ENCODE assay signal across 25 mouse cellular contexts in the genomic region with DNA sequence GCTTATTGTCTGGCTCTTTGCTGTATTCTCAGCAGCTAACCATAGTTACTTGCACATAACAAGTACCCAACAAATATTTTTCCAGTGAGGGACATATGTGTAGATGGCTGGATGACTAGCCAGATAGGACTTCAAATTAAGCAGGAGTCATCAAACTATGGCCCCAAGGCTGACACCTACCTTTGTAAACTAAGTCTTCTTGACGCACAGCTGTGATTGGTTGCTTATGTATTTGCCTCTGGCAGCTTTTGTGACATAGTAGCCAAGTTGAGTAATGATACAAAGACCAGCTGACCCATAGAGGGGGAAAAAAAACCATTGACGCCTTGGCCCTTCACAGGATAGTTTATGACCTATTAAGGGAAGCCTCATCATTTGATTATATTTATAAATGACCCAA. TPM values are rescaled to one million over a fixed set of nuclear protein-coding genes. Genes with fewer than 3 reads are reported as not detected.
DNase-seq lines count a peak whose midpoint lies in the region; ATAC-seq and TF ChIP-seq lines count a peak whose summit lies in the region.
"Had no signal": no experiment of that assay in that cellular context is flagged by ENCODE, and none has a peak within 500 bp of the region (broad histone marks: within the 10 kb centered on the region; RNA-seq: fewer than 3 reads in every experiment).

No protein-coding gene starts in this region.

- TF ChIP-seq RAD21 in CH12.LX (IDR thresholded peaks at IDR 0.05; ENCODE audit: low read depth, low read length), result no peak

- no peak for ATAC-seq in liver, embryonic 11.5 days (replicated peaks; ENCODE audit: low FRiP score)
- ATAC-seq: CD4-positive, CD25-positive, alpha-beta regulatory T cell, adult 4 months; forebrain, embryonic 13.5 days; forebrain, embryonic 15.5 days; forebrain, postnatal 0 days had no signal

- H3K4me1 ChIP-seq in liver, adult 2 months (ENCODE audit: control insufficient read depth, insufficient read depth, low read length), result peaks cover 23% of the 10 kb centered on the region
- H3K4me1 ChIP-seq in liver, embryonic 11.5 days (replicated peaks; ENCODE audit: control insufficient read depth, insufficient read depth, low read length), result no peaks in the 10 kb centered on the region
- peaks cover 22 to 66% of the 10 kb centered on the region in 2 experiments for H3K4me1 ChIP-seq in CH12.LX (ENCODE audit: control insufficient read depth in 1 of 2, insufficient read depth in 2 of 2)
- H3K4me1 ChIP-seq: embryonic facial prominence, embryonic 13.5 days; embryonic facial prominence, embryonic 15.5 days; forebrain, embryonic 13.5 days; forebrain, embryonic 15.5 days had no signal

- no peak overlapping the region for H3K4me2 ChIP-seq in liver, embryonic 11.5 days
- H3K4me2 ChIP-seq in CH12.LX (ENCODE audit: insufficient read depth, low read depth, poor library complexity, severe bottlenecking), result no peak overlapping the region
- H3K4me2 ChIP-seq: embryonic facial prominence, embryonic 13.5 days; embryonic facial prominence, embryonic 15.5 days; forebrain, embryonic 13.5 days; forebrain, embryonic 15.5 days had no signal

- H3K27me3 ChIP-seq in liver, adult 2 months (ENCODE audit: control insufficient read depth, insufficient read depth, low read length), result no peaks in the 10 kb centered on the region
- no peaks in the 10 kb centered on the region for H3K27me3 ChIP-seq in liver, embryonic 11.5 days (replicated peaks; ENCODE audit: control insufficient read depth, insufficient read depth, low read length)
- H3K27me3 ChIP-seq in CH12.LX (replicated peaks), result no peaks in the 10 kb centered on the region
- H3K27me3 ChIP-seq: embryonic facial prominence, embryonic 13.5 days; embryonic facial prominence, embryonic 15.5 days; forebrain, embryonic 13.5 days; forebrain, embryonic 15.5 days had no signal

- TF ChIP-seq POLR2A in liver, adult 2 months (IDR thresholded peaks at IDR 0.05; ENCODE audit: extremely low read depth, insufficient read depth, low read length), result no peak
- no peak for TF ChIP-seq POLR2A in CH12.LX (IDR thresholded peaks at IDR 0.05; ENCODE audit: low read depth, low read length)

- no peaks in the 10 kb centered on the region for H3K9me3 ChIP-seq in liver, embryonic 11.5 days (ENCODE audit: control insufficient read depth, low read length)
- H3K9me3 ChIP-seq in CH12.LX (replicated peaks; ENCODE audit: low read length), result no peaks in the 10 kb centered on the region
- H3K9me3 ChIP-seq: embryonic facial prominence, embryonic 13.5 days; embryonic facial prominence, embryonic 15.5 days; forebrain, embryonic 13.5 days; forebrain, embryonic 15.5 days had no signal

- no peak overlapping the region for H3K4me3 ChIP-seq in liver, adult 2 months (ENCODE audit: insufficient read depth, low read depth, low read length)
- no peak overlapping the region for H3K4me3 ChIP-seq in liver, embryonic 11.5 days (ENCODE audit: low read depth, low read length)
- H3K4me3 ChIP-seq in CH12.LX (replicated peaks in 1 of 3; ENCODE audit: low read depth in 2 of 3, low read length in 2 of 3, poor library complexity in 1 of 3), result no peak overlapping the region
- H3K4me3 ChIP-seq: embryonic facial prominence, embryonic 13.5 days; embryonic facial prominence, embryonic 15.5 days; erythroblast, embryonic 14.5 days; forebrain, embryonic 13.5 days; forebrain, embryonic 15.5 days had no signal

- no peak for TF ChIP-seq EP300 in CH12.LX (IDR thresholded peaks at IDR 0.05; ENCODE audit: low read length)

- no peak overlapping the region for H3K9ac ChIP-seq in liver, adult 2 months (ENCODE audit: low read depth, low read length)
- no peak overlapping the region for H3K9ac ChIP-seq in liver, embryonic 11.5 days (ENCODE audit: low read depth, low read length)
- peak overlapping the region; percentile 15 for H3K9ac ChIP-seq in CH12.LX (ENCODE audit: insufficient read depth, low read depth)
- H3K9ac ChIP-seq: embryonic facial prominence, embryonic 13.5 days; embryonic facial prominence, embryonic 15.5 days; forebrain, embryonic 13.5 days; forebrain, embryonic 15.5 days; forebrain, postnatal 0 days had no signal

- dilution Hi-C loops in CH12.LX (cut with MboI; ENCODE audit: extremely low pct_ligation_motif_present, extremely low pct_unique_long_range_greater_than_20kb, low sequenced_read_pairs), result no loop called here

- no peak for TF ChIP-seq CTCF in liver, adult 2 months (IDR thresholded peaks at IDR 0.05; ENCODE audit: low read depth, low read length)
- TF ChIP-seq CTCF in CH12.LX (conservative IDR thresholded peaks at IDR 0.05 in 1 of 2, IDR thresholded peaks at IDR 0.05 in 1 of 2; ENCODE audit: low read depth in 2 of 2, low read length in 2 of 2), result no peak

- H3K79me2 ChIP-seq in liver, adult 2 months (ENCODE audit: control insufficient read depth, insufficient read depth, low read length), result no peaks in the 10 kb centered on the region
- no peaks in the 10 kb centered on the region; the same call in 1 of the 2 replicates for H3K79me2 ChIP-seq in CH12.LX (replicated peaks; ENCODE audit: control insufficient read depth, extremely low read depth, insufficient read depth, poor library complexity, severe bottlenecking)

- no peak overlapping the region for H3K27ac ChIP-seq in liver, adult 2 months (replicated peaks; ENCODE audit: insufficient read depth, low read depth, low read length)
- no peak overlapping the region for H3K27ac ChIP-seq in liver, embryonic 11.5 days (ENCODE audit: low read depth, low read length)
- H3K27ac ChIP-seq in CH12.LX (ENCODE audit: insufficient read depth, low read depth), result no peak overlapping the region
- H3K27ac ChIP-seq: embryonic facial prominence, embryonic 13.5 days; embryonic facial prominence, embryonic 15.5 days; forebrain, embryonic 13.5 days; forebrain, embryonic 15.5 days had no signal

- peaks cover 18% of the 10 kb centered on the region for H3K36me3 ChIP-seq in liver, adult 2 months (ENCODE audit: control insufficient read depth, insufficient read depth, low read length)
- H3K36me3 ChIP-seq in liver, embryonic 11.5 days (ENCODE audit: control insufficient read depth, insufficient read depth, low read length), result no peaks in the 10 kb centered on the region
- H3K36me3 ChIP-seq in CH12.LX (replicated peaks in 1 of 2; ENCODE audit: control insufficient read depth in 1 of 2, insufficient read depth in 1 of 2, low read length in 1 of 2), result peaks cover 19 to 47% of the 10 kb centered on the region in 2 experiments

- 59% methylated on average over 2 of the region's 2 CpGs for WGBS in liver, adult 2 months
- 87% methylated on average over 2 of the region's 2 CpGs for WGBS in liver, embryonic 11.5 days

- peak; percentile 53 for DNase-seq in liver, adult 2 months (ENCODE audit: extremely low read depth, low read depth, low spot score)
- DNase-seq in liver, embryonic 11.5 days (ENCODE audit: low spot score), result no peak
- DNase-seq in CH12.LX (ENCODE audit: extremely low read depth), result no peak
- DNase-seq in fat pad, adult 2 months (ENCODE audit: extremely low read depth, low read depth, low spot score), result peak; percentile 84
- DNase-seq in B cell, adult 2 months, result no peak
- DNase-seq: adrenal gland, adult 2 months; adrenal gland, postnatal 10 days; adrenal gland, postnatal 25 days; cerebellum, adult 11 months; cerebellum, adult 18-20 months; cerebellum, adult 8-10 months; cerebellum, adult 9-11 months; cerebellum, postnatal 14 days; cerebellum, postnatal 36 days; embryo, embryonic 11 days; forebrain, postnatal 0 days had no signal

- in situ Hi-C loops in CH12.LX (cut with MboI; ENCODE audit: low pct_ligation_motif_present, low pct_unique_long_range_greater_than_20kb, low sequenced_read_pairs), result loop anchor here (5.0 kb wide), 1 partner anchor 40 kb away; a partner anchor contains a TSS

TF ChIP-seq in CH12.LX, 34 proteins besides CTCF, POLR2A, EP300 and RAD21:
- TF ChIP-seq MEF2A (IDR thresholded peaks at IDR 0.05; ENCODE audit: borderline replicate concordance, low read depth, low read length) (no peak), ELF1 (IDR thresholded peaks at IDR 0.05; ENCODE audit: low read depth, low read length) (no peak), MYC (IDR thresholded peaks at IDR 0.05; ENCODE audit: low read depth, low read length) (no peak), NELFE (IDR thresholded peaks at IDR 0.05; ENCODE audit: low read depth, low read length) (no peak), MAZ (IDR thresholded peaks at IDR 0.05; ENCODE audit: low read depth, low read length) (no peak), UBTF (IDR thresholded peaks at IDR 0.05; ENCODE audit: low read depth, low read length) (no peak), NRF1 (IDR thresholded peaks at IDR 0.05; ENCODE audit: low read depth, low read length) (no peak), E2F4 (IDR thresholded peaks at IDR 0.05; ENCODE audit: insufficient replicate concordance, low read depth, low read length) (no peak), ZKSCAN1 (IDR thresholded peaks at IDR 0.05; ENCODE audit: borderline replicate concordance, low read depth, low read length) (no peak), MAX (IDR thresholded peaks at IDR 0.05; ENCODE audit: low read length) (no peak)
TF ChIP-seq in CH12.LX: peak in this region for 0.

RNA-seq across cellular contexts. Expression of a gene that starts 38.0 kb away (rescaled TPM):
- total RNA-seq in liver, adult 2 months (2014; rRNA removed), result 18.8 and 19.5 TPM in 2 replicates
- 5.4 and 6.9 TPM in 2 replicates for polyA plus RNA-seq in liver, adult 2 months (2012; rRNA removed)
- polyA plus RNA-seq in liver, embryonic 11.5 days (2014; fragmentation: Nextera tagmentation; extraction: Ambion mirVana), result 74.7 and 77.4 TPM in 2 replicates
- total RNA-seq in CH12.LX (2012; rRNA removed), result 32.4 and 46.9 TPM in 2 replicates
- total RNA-seq in CH12.LX (2014; rRNA removed), result 132 and 140 TPM in 2 replicates
- 101 and 121 TPM in 2 replicates for polyA plus RNA-seq in CH12.LX (2012; ENCODE audit: insufficient read length, low read depth)

RNA-seq across cellular contexts. Expression of a gene that starts 39.4 kb away (rescaled TPM):
- total RNA-seq in liver, adult 2 months (2014; rRNA removed), result 17.4 and 29.2 TPM in 2 replicates
- 39.6 and 45.2 TPM in 2 replicates for polyA plus RNA-seq in liver, adult 2 months (2012; rRNA removed)
- 11.9 and 15.0 TPM in 2 replicates for polyA plus RNA-seq in liver, embryonic 11.5 days (2014; fragmentation: Nextera tagmentation; extraction: Ambion mirVana)
- total RNA-seq in CH12.LX (2012; rRNA removed) (36.0 and 38.1 TPM in 2 replicates), CH12.LX (2014; rRNA removed) (31.9 and 39.2 TPM in 2 replicates)
- 45.2 and 55.9 TPM in 2 replicates for polyA plus RNA-seq in CH12.LX (2012; ENCODE audit: insufficient read length, low read depth)
- total RNA-seq: MEL had no signal
- polyA plus RNA-seq: erythroblast, embryonic 14.5 days had no signal

RNA-seq across cellular contexts. Expression of a gene that starts 47.7 kb away (rescaled TPM):
- total RNA-seq in liver, adult 2 months (2014; rRNA removed), result 10.0 and 10.9 TPM in 2 replicates
- polyA plus RNA-seq in liver, adult 2 months (2012; rRNA removed), result 20.5 and 24.3 TPM in 2 replicates
- polyA plus RNA-seq in liver, embryonic 11.5 days (2014; fragmentation: Nextera tagmentation; extraction: Ambion mirVana), result 0.73 and 0.79 TPM in 2 replicates
- 1.5 and 2.5 TPM in 2 replicates for total RNA-seq in CH12.LX (2012; rRNA removed)
- total RNA-seq in CH12.LX (2014; rRNA removed), result 2.5 and 2.9 TPM in 2 replicates
- 30.4 and 36.0 TPM in 2 replicates for polyA plus RNA-seq in CH12.LX (2012; ENCODE audit: insufficient read length, low read depth)
- total RNA-seq: common myeloid progenitor, adult 5-6 weeks; forebrain, postnatal 0 days; MEL had no signal
- polyA plus RNA-seq: erythroblast, embryonic 14.5 days; forebrain, embryonic 11.5 days had no signal

RNA-seq across cellular contexts. Expression of a gene that starts 55.9 kb away (rescaled TPM):
- 13.6 and 18.4 TPM in 2 replicates for total RNA-seq in liver, adult 2 months (2014; rRNA removed)
- 14.1 and 17.5 TPM in 2 replicates for polyA plus RNA-seq in liver, adult 2 months (2012; rRNA removed)
- polyA plus RNA-seq in liver, embryonic 11.5 days (2014; fragmentation: Nextera tagmentation; extraction: Ambion mirVana), result 18.5 and 19.1 TPM in 2 replicates
- 11.7 and 13.1 TPM in 2 replicates for total RNA-seq in CH12.LX (2012; rRNA removed)
- total RNA-seq in CH12.LX (2014; rRNA removed), result 28.9 and 29.4 TPM in 2 replicates
- polyA plus RNA-seq in CH12.LX (2012; ENCODE audit: insufficient read length, low read depth), result 47.2 and 55.7 TPM in 2 replicates

Comparison
In these comparisons a context has a peak if more than half of its experiments do, and no peak if none do; other contexts are left out.
1. DNase-seq: peak in liver, adult 2 months (single experiment) and fat pad, adult 2 months (single experiment); none in liver, embryonic 11.5 days (single experiment), CH12.LX (single experiment) and B cell, adult 2 months (0 of 2).
2. RNA of a gene that starts 47.7 kb away (polyA plus RNA-seq): 30.4 to 36.0 TPM in CH12.LX and 20.5 to 24.3 TPM in liver, adult 2 months; 0.73 to 0.79 TPM in liver, embryonic 11.5 days; every median in the first group is over 10 times any median in the second.